Mouse (Mus musculus): Measurements from ENCODE around the gene Galnt10. TPM values are rescaled to one million over a fixed set of nuclear protein-coding genes. Genes with fewer than 3 reads are reported as not detected.
A peak's percentile ranks its signal among the peaks of the same experiment; 100 is the strongest.

Gene Galnt10
- total and polyA plus RNA-seq, 3 experiments: 0.07 to 0.85 TPM; not detected in 1

- TF ChIP-seq ETS1 (conservative IDR thresholded peaks at IDR 0.05; ENCODE audit: low read depth, low read length): no peak
- no peak for TF ChIP-seq JUND (conservative IDR thresholded peaks at IDR 0.05; ENCODE audit: low read depth, low read length)
- no peak for TF ChIP-seq MXI1 (IDR thresholded peaks at IDR 0.05; ENCODE audit: low read depth, low read length)
- no peak for TF ChIP-seq CHD1 (IDR thresholded peaks at IDR 0.05; ENCODE audit: low read depth, low read length)
- TF ChIP-seq TCF12 (IDR thresholded peaks at IDR 0.05; ENCODE audit: low read depth, low read length): no peak
- TF ChIP-seq MYC (IDR thresholded peaks at IDR 0.05; ENCODE audit: low read depth, low read length): peak; percentile 49; the same call in 1 of the 2 replicates
- no peak for TF ChIP-seq ZMIZ1 (IDR thresholded peaks at IDR 0.05; ENCODE audit: low read depth, low read length)
- no peak for TF ChIP-seq EP300 (IDR thresholded peaks at IDR 0.05; ENCODE audit: low read length)
- TF ChIP-seq E2F4 (IDR thresholded peaks at IDR 0.05; ENCODE audit: insufficient replicate concordance, low read depth, low read length): no peak
- TF ChIP-seq ELF1 (IDR thresholded peaks at IDR 0.05; ENCODE audit: low read depth, low read length): peak; percentile 60
- TF ChIP-seq ZKSCAN1 (IDR thresholded peaks at IDR 0.05; ENCODE audit: borderline replicate concordance, low read depth, low read length): no peak
- TF ChIP-seq TBP (conservative IDR thresholded peaks at IDR 0.05; ENCODE audit: low read depth, low read length): no peak
- TF ChIP-seq BHLHE40 (IDR thresholded peaks at IDR 0.05; ENCODE audit: low read depth, low read length): peak; percentile 9; the same call in 1 of the 2 replicates
- peak; percentile 40 for TF ChIP-seq NELFE (IDR thresholded peaks at IDR 0.05; ENCODE audit: low read depth, low read length)
- TF ChIP-seq SMC3 (IDR thresholded peaks at IDR 0.05; ENCODE audit: low read depth, low read length): peak; percentile 94
- TF ChIP-seq MEF2A (IDR thresholded peaks at IDR 0.05; ENCODE audit: borderline replicate concordance, low read depth, low read length): peak; percentile 48; the same call in 1 of the 2 replicates
Measured at GRCm38 (mm10) chr11:57778349-57778748, 133.1 kb downstream of the Galnt10 start (continued).

- no peak overlapping the region for H3K27ac ChIP-seq (ENCODE audit: insufficient read depth, low read depth)
- H3K4me3 ChIP-seq (replicated peaks in 1 of 3; ENCODE audit: low read depth in 2 of 3, low read length in 2 of 3, poor library complexity in 1 of 3): no peak overlapping the region
- dilution Hi-C loops (cut with MboI; ENCODE audit: extremely low pct_ligation_motif_present, extremely low pct_unique_long_range_greater_than_20kb, low sequenced_read_pairs): no loop called here
- no peak for TF ChIP-seq RAD21 (IDR thresholded peaks at IDR 0.05; ENCODE audit: low read depth, low read length)
- H3K9me3 ChIP-seq (replicated peaks; ENCODE audit: low read length): no peaks in the 10 kb centered on the region
- no peak for DNase-seq (ENCODE audit: extremely low read depth)
- no peaks in the 10 kb centered on the region for H3K4me1 ChIP-seq (ENCODE audit: control insufficient read depth in 1 of 2, insufficient read depth in 2 of 2)
- H3K79me2 ChIP-seq (replicated peaks; ENCODE audit: control insufficient read depth, extremely low read depth, insufficient read depth, poor library complexity, severe bottlenecking): no peaks in the 10 kb centered on the region
- no peak overlapping the region for H3K9ac ChIP-seq (ENCODE audit: insufficient read depth, low read depth)
- no peak overlapping the region for H3K4me2 ChIP-seq (ENCODE audit: insufficient read depth, low read depth, poor library complexity, severe bottlenecking)
- peaks cover 92% of the 10 kb centered on the region for H3K27me3 ChIP-seq (replicated peaks)
- in situ Hi-C loops (cut with MboI; ENCODE audit: low pct_ligation_motif_present, low pct_unique_long_range_greater_than_20kb, low sequenced_read_pairs): loop anchor here (5.0 to 10.0 kb wide), 2 partner anchors 233 to 305 kb away; no protein-coding TSS in a partner anchor
- H3K36me3 ChIP-seq (replicated peaks in 1 of 2; ENCODE audit: control insufficient read depth in 1 of 2, insufficient read depth in 1 of 2, low read length in 1 of 2): no peaks in the 10 kb centered on the region
Measured at GRCm38 (mm10) chr11:57779824-57780223, 134.6 kb downstream of the Galnt10 start.
